Mouse (Mus musculus) heart, adult 18-20 months (tissue): ENCODE measurements at regions not wholly inside any gene's neighbourhood (a gene's known extent, or its start where the extent isn't known, plus 50 kb on each side); places are given as distances from the start of the nearest gene placed in this dataset.
A peak's percentile ranks its signal among the peaks of the same experiment; 100 is the strongest.

ENCODE experiments used
- DNase-seq, 2 experiments: peaks; one replicate each; pipeline ENCODE4 v3.0.0; 2021 to 2022; ENCODE audit warnings: mixed read lengths in 1 of 2

DNA sequence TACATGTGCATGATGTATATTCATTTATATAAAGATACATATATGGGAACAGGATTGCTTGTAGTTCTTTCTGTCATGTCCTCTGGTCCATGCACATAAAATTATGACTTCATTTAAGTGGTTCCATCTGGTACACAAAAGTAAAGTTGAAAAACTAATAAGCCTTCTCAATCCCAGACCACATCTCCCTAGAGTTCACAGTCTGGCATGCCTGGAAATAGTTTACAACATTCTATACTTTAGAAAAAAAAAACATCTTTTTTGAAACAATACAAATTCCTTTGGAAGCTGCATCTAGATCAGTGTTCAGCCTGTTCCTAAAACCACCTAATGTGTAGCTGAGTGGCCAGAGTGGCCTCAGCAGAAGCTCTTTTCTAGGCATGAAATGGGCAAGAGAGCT lies 578.2 kb upstream of the Marcks start:
- DNase-seq = no peak

DNA sequence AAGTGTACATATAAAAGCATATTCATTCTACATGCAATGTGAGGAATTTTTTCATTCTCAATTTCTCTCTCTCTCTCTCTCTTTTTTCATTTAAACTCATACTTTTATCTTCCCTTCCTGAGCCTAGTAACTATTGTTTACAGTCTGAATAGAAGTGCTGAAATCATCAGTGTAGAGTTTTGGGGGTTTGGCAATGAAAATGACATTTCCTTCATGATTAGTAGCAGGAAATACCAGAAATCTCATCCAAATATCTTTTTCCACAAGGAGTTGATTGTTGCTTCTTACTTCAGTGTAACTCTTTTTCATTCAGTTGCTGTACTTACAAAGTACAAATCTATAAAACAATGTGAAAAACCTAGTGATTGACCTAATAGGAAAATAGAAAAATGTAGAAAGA lies 572.7 kb upstream of the Marcks start:
- no peak for DNase-seq

DNA sequence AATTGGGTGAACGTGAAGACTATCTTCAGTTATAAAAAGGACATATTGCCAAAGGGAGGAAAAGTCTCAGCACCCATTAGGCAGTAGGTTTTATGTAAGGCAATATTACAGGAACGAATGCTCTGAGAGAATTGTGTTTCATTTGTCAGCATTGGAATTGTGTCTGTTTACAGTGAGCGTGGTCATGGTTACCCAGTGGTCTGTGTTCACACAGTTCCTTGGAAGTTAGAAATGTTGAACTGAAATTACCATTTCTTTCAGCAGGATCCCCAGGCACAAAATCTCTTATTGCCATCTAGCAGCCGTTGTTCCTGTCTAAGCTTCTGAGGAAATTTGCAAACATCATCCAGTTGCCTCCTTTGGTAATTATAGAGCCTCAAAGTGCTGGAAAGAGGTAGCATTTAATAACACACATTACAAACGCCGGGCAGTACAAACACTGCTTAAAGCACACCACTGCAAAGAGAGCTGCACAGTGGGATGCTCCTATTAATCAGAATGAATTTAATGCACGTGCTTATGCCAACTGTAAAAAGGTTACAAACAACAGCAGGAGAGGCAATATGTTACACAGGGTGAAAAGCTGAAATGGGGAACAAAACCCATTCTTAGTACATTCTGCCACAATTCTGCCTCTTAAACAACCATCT lies 555.4 kb upstream of the Marcks start:
- DNase-seq = no peak

DNA sequence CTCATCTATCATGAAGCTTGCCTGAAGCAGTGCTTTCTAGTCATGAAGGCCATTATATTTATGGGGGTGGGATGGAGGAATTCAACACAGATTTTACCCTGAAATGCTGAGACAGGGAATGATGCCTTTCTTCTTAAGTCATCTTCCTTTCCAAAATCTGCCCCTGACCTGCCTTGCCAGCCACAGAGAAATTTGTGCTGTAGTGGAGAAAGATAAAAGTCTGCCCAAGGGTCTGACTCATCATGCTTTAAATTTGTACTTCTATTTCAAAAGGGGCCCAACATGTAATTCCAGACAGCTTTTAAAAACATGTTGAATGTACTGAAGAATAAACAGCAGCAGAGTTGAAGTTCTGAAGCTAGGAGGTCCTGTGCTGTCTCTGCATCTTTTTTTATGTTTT lies 554.1 kb upstream of the Marcks start:
- DNase-seq = no peak

- DNase-seq = no peak
Measured at GRCm38 (mm10) chr10:37691939-37692338, 553.2 kb upstream of the Marcks start.

DNA sequence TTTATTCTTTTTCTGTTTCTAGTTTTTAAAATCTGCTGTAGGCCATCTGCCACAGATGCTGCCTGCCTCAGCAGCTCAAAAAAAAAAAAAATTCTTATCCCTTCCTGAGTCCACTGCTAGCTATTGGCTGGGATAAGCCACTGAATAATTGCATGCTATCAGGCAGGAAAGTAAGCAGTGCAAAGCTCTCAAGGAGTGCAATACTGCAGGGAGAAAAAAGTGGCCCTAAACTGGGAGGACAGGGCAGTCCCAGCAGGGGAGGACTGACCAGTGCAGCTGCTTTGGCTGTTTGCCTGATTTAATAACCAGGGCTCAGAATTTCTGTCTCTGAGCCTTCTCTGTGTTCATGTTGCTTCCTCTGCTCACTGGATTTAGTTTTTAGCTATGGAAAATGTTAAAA lies 544.4 kb upstream of the Marcks start:
- peak; percentile 29 to 58 for DNase-seq

GRCm38 (mm10) chr10:37680601-37681000 lies 541.9 kb upstream of the Marcks start:
- no peak for DNase-seq

DNA sequence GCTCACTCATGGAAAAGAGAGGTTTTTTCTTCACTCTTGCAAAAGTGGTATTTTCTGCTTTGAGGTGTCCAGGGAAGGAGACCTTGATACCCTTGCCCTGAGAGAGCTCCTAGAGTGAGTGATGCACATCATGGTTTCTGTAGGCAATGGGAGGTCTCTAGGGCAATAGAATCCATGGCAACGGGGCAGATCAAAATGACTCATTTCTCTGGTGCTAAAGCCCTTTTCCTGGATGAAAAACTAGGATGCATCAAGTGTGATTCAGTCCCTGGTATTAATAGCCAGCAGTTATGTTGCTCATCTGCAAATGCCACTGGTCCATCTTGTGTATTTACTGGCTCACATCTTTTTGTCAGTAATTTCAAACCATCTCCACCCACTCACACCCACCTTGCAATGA lies 539.1 kb upstream of the Marcks start:
- DNase-seq = no peak

DNA sequence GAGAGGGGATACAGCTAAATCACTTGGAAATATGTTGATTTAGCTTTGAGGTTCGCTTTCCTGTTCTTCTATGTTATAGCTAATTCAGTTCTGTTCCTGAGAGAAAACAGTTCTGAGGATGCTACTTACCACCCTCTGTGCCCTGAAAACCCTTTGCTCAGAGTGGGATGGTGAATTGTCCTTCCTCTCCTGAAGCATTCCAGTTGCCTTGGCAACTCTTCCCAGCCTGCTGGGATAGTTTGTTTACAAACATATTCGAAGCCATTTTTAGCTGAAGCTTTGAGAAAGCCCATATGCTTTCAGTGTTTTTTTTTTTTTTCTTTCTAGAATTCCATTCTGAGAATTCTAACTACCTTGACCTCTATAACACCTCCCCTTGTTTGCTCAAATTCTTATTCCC lies 530.1 kb upstream of the Marcks start:
- DNase-seq = no peak

DNA sequence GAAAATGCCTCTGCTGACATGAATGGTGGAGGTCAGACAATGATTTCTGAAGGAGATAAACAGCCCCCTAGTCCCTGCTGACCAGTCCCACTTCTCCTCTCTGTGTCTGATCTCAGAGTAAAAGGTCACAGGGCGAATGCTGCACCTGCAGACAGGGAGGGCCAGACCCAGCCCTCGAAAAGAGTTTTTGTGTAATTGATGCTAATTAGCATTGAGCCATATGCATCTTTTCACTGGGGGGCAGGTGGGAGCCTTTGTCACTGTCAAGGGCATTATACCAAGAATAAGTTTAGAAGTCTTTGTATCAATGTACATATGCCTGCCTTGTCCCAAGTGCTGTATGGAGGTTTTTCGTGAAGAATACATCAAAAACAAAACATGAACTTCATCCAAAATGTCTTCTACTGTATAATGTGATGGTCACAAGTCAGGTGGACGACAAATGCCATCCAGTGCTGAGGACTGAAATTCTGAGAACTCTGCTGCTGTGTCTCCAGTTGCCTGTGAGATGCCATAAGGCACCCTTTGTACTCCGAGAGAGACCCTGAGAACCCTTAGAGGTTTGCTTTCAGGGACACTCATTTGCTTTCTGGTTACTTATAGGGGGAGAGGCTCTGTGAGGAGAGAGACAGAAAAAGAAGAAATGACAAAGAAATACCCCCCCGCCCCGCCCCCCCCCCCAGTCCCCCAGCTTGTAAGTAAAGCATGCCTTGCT lies 528.5 kb upstream of the Marcks start:
- DNase-seq = no peak

- no peak for DNase-seq
Measured at GRCm38 (mm10) chr10:37666535-37666934, 527.8 kb upstream of the Marcks start.

- no peak for DNase-seq
Measured at GRCm38 (mm10) chr10:37637001-37637562, 498.4 kb upstream of the Marcks start.

- no peak for DNase-seq
Measured at GRCm38 (mm10) chr10:37636421-37636820, 497.7 kb upstream of the Marcks start.

- DNase-seq = no peak
Measured at GRCm38 (mm10) chr10:37630403-37630802, 491.7 kb upstream of the Marcks start.

- peak; percentile 7 to 16 for DNase-seq
Measured at GRCm38 (mm10) chr10:37627900-37628299, 489.2 kb upstream of the Marcks start.

GRCm38 (mm10) chr10:37626758-37627201 lies 488.1 kb upstream of the Marcks start:
- DNase-seq = no peak

DNA sequence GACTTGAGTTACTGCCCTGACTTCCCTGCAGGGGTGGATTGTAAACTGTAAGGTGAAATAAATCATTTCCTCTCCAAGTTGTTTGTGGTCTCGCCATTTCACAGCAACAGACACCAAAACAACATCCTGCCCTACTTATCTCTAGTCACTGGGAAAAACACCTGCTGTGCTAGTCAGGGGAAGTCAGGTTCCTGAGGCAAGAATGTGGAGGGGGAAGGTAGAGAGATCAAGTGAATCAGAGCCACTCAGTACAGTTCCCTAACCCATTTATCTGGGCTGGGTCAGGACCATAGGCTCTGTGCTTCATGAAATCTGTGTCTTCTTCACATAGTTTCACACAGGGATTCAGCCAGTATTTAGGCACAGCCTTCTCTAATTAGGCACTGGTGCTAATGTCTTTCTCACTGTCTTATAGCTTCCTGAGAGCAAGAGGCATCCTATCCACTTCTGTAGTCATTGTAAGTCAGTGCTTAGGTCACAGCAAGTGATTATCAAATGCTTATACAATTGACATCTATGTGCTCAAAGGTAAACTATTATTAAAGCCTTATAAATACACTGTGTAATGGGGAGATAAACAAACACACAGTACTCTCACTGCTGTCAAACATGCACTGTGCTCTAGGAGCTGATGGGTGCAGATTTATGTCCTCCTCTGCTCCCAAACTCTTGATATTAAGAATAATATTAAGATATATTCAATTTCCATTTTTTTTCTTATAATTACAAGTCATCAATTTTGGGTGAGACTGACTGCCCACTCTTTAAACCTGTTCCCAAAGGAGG lies 487.4 kb upstream of the Marcks start:
- no peak for DNase-seq

DNA sequence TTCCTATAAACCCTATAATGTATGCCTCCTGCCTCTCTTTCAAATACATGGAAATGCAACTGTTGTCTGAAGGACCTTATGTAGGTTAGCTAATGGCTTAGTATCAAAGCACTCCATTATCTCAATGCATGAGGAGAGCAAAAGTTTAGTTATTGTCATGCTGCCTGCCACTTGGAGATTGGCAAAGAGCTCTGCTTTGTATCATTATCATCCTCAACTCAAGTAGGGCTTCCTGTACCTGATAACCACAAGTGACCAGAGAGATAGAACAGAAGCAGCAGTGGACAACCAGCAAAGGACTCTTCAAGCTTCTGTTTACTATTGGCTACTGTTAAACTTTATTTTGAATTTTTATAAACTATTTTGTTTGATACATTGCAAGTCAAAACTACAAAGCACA lies 484.3 kb upstream of the Marcks start:
- no peak for DNase-seq

GRCm38 (mm10) chr10:37618606-37619005 lies 479.9 kb upstream of the Marcks start:
- no peak for DNase-seq

DNA sequence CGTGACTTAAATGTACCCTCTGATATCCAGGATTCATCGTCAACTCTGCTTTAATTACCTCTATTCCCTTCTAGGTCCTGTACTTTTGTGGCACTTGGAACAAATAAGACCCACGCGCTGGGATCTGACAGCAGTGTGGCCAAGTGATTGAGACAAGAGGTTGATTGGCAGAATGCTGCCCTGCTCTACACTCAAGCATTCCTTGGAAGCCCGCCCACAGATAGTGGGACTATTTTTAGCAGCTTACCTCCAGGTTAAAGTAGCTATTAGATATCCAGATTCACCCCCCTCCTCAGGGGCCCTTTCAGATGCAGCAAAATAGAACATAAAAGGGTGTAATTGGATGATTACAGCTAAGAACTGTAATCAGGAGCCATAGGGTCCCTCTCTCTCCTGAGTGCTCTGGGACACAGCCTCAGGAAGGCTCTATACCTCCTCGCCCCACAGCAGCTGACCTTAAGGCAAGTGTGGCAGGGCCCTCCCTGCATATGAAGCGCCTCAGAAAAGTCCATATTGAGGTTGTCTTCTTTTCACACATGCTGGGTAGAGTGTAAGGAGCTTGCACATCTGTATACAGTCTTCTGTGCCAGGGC lies 479.1 kb upstream of the Marcks start:
- peak; percentile 76 to 79 for DNase-seq

DNA sequence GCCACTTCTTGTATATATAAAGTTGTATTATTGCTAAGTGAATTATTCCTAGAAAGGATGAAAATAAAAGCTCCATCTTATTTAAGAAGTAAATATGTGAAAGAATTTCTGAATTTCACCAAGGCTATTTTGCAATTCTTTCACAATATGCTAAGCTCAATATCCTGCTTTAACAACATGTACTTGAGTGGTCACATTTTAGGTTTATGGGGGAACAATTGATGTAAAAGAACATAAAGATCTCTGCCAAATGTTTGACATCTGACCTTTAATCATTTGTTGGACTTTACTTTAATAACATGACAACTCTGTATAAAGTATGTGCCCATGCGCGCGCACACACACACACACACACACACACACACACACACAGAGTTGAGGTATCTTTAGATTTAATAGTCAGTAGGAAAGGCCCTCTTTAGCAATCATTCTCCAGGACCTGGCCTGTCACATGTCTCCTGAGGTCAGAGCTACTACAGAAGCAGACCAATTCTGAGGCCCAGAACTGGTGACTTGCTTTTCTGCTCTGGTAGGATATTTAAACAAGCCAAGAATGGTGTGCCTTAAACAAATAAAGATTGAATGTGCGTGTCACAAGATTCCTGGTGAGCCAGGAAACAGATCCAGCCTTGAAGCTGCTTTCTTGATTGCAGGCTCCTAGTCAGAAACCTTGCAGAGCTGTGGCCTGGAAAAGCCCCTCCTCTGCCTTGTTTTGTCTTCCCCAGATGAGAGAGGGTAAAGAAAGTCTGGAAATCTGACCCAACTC lies 477.4 kb upstream of the Marcks start:
- no peak for DNase-seq

GRCm38 (mm10) chr10:37613936-37614335 lies 475.2 kb upstream of the Marcks start:
- DNase-seq = no peak
